Comparison of ENCODE assay signal across 15 mouse cellular contexts in genomic region chr12:99440953-99441352, GRCm38 (mm10).
DNase-seq lines count a peak whose midpoint lies in the region; ATAC-seq and TF ChIP-seq lines count a peak whose summit lies in the region.
"Had no signal": no experiment of that assay in that cellular context is flagged by ENCODE, and none has a peak within 500 bp of the region (broad histone marks: within the 10 kb centered on the region; RNA-seq: fewer than 3 reads in every experiment).

No protein-coding gene starts in this region.

- WGBS in embryonic facial prominence, embryonic 14.5 days, result 66% methylated on average over 4 of the region's 4 CpGs
- 72% methylated on average over 4 of the region's 4 CpGs for WGBS in embryonic facial prominence, embryonic 10.5 days
- WGBS in midbrain, postnatal 0 days, result 59% methylated on average over 4 of the region's 4 CpGs
- 64% methylated on average over 4 of the region's 4 CpGs for WGBS in midbrain, embryonic 16.5 days

- H3K36me3 ChIP-seq in embryonic facial prominence, embryonic 14.5 days (ENCODE audit: control insufficient read depth, insufficient read depth, low read length), result no peaks in the 10 kb centered on the region
- H3K36me3 ChIP-seq in embryonic facial prominence, embryonic 10.5 days (replicated peaks), result no peaks in the 10 kb centered on the region
- H3K36me3 ChIP-seq in midbrain, postnatal 0 days (ENCODE audit: insufficient read depth, low read length), result no peaks in the 10 kb centered on the region
- no peaks in the 10 kb centered on the region for H3K36me3 ChIP-seq in midbrain, embryonic 16.5 days (ENCODE audit: control insufficient read depth, insufficient read depth, low read length)
- H3K36me3 ChIP-seq: forebrain, embryonic 15.5 days; heart, embryonic 13.5 days had no signal

- peak; percentile 38 for DNase-seq in cerebellum, adult 9-10 months
- DNase-seq in embryonic facial prominence, embryonic 14.5 days (ENCODE audit: low spot score), result no peak
- DNase-seq in embryonic facial prominence, embryonic 10.5 days (ENCODE audit: low spot score), result no peak
- DNase-seq in midbrain, postnatal 0 days (ENCODE audit: low spot score), result peak; percentile 38
- DNase-seq in adrenal gland, adult 2 months, result no peak
- no peak for DNase-seq in right cerebral cortex, postnatal 25 days
- DNase-seq: adrenal gland, postnatal 14 days; gastrocnemius, postnatal 36 days; heart, adult 11 months; heart, postnatal 36 days had no signal

- H3K9ac ChIP-seq in embryonic facial prominence, embryonic 14.5 days (ENCODE audit: low read depth, low read length), result no peak overlapping the region
- no peak overlapping the region for H3K9ac ChIP-seq in midbrain, postnatal 0 days (replicated peaks; ENCODE audit: low read length, poor library complexity, severe bottlenecking)
- H3K9ac ChIP-seq in midbrain, embryonic 16.5 days (ENCODE audit: low read depth, low read length), result no peak overlapping the region
- H3K9ac ChIP-seq: forebrain, embryonic 15.5 days; heart, embryonic 13.5 days had no signal

- no peak overlapping the region for H3K4me3 ChIP-seq in embryonic facial prominence, embryonic 14.5 days (ENCODE audit: low read depth, low read length)
- H3K4me3 ChIP-seq in embryonic facial prominence, embryonic 10.5 days, result no peak overlapping the region
- H3K4me3 ChIP-seq in midbrain, postnatal 0 days (ENCODE audit: low read depth, low read length), result no peak overlapping the region
- no peak overlapping the region for H3K4me3 ChIP-seq in midbrain, embryonic 16.5 days (ENCODE audit: low read depth, low read length)
- H3K4me3 ChIP-seq: forebrain, embryonic 15.5 days; heart, embryonic 13.5 days had no signal

- H3K9me3 ChIP-seq in embryonic facial prominence, embryonic 14.5 days (ENCODE audit: control insufficient read depth, low read length), result no peaks in the 10 kb centered on the region
- H3K9me3 ChIP-seq in embryonic facial prominence, embryonic 10.5 days, result no peaks in the 10 kb centered on the region
- no peaks in the 10 kb centered on the region for H3K9me3 ChIP-seq in midbrain, postnatal 0 days (ENCODE audit: low read length)
- no peaks in the 10 kb centered on the region for H3K9me3 ChIP-seq in midbrain, embryonic 16.5 days (replicated peaks; ENCODE audit: control insufficient read depth, low read length, poor library complexity, severe bottlenecking)
- H3K9me3 ChIP-seq: forebrain, embryonic 15.5 days; heart, embryonic 13.5 days had no signal

- H3K4me2 ChIP-seq in embryonic facial prominence, embryonic 14.5 days (ENCODE audit: low read depth, low read length), result no peak overlapping the region
- no peak overlapping the region for H3K4me2 ChIP-seq in midbrain, postnatal 0 days (ENCODE audit: low read depth, low read length, poor library complexity, severe bottlenecking)
- H3K4me2 ChIP-seq in midbrain, embryonic 16.5 days (ENCODE audit: low read length), result no peak overlapping the region
- H3K4me2 ChIP-seq: forebrain, embryonic 15.5 days; heart, embryonic 13.5 days had no signal

- H3K27me3 ChIP-seq in embryonic facial prominence, embryonic 14.5 days (replicated peaks; ENCODE audit: control insufficient read depth, insufficient read depth, low read length), result no peaks in the 10 kb centered on the region
- H3K27me3 ChIP-seq in embryonic facial prominence, embryonic 10.5 days (replicated peaks; ENCODE audit: low read depth, poor library complexity, severe bottlenecking), result no peaks in the 10 kb centered on the region
- H3K27me3 ChIP-seq in midbrain, postnatal 0 days (ENCODE audit: insufficient read depth, low read length), result no peaks in the 10 kb centered on the region
- no peaks in the 10 kb centered on the region for H3K27me3 ChIP-seq in midbrain, embryonic 16.5 days (ENCODE audit: control insufficient read depth, insufficient read depth, low read depth, low read length)
- H3K27me3 ChIP-seq: forebrain, embryonic 15.5 days; heart, embryonic 13.5 days had no signal

- TF ChIP-seq CTCF in midbrain, postnatal 0 days (IDR thresholded peaks at IDR 0.05), result no peak

- ATAC-seq in cerebellum, adult (ENCODE audit: insufficient number of reproducible peaks, low FRiP score, low TSS enrichment), result no peak
- peak; percentile 12; the same call in 1 of the 2 replicates for ATAC-seq in embryonic facial prominence, embryonic 14.5 days (ENCODE audit: low read depth)
- no peak for ATAC-seq in midbrain, postnatal 0 days (ENCODE audit: low FRiP score)
- no peak for ATAC-seq in midbrain, embryonic 16.5 days
- ATAC-seq: forebrain, embryonic 15.5 days; hindbrain, embryonic 16.5 days had no signal

- H3K4me1 ChIP-seq in embryonic facial prominence, embryonic 14.5 days (ENCODE audit: control insufficient read depth, insufficient read depth, low read length), result no peaks in the 10 kb centered on the region
- H3K4me1 ChIP-seq in embryonic facial prominence, embryonic 10.5 days, result peaks cover 10% of the 10 kb centered on the region; the same call in 1 of the 2 replicates
- H3K4me1 ChIP-seq in midbrain, postnatal 0 days (ENCODE audit: insufficient read depth, low read length), result no peaks in the 10 kb centered on the region
- no peaks in the 10 kb centered on the region for H3K4me1 ChIP-seq in midbrain, embryonic 16.5 days (ENCODE audit: control insufficient read depth, insufficient read depth, low read length)
- H3K4me1 ChIP-seq: forebrain, embryonic 15.5 days had no signal

- no peak overlapping the region for H3K27ac ChIP-seq in embryonic facial prominence, embryonic 14.5 days (replicated peaks; ENCODE audit: low read depth, low read length)
- H3K27ac ChIP-seq in embryonic facial prominence, embryonic 10.5 days (replicated peaks), result no peak overlapping the region
- H3K27ac ChIP-seq in midbrain, postnatal 0 days (ENCODE audit: low read depth, low read length), result no peak overlapping the region
- no peak overlapping the region for H3K27ac ChIP-seq in midbrain, embryonic 16.5 days (ENCODE audit: low read length)
- H3K27ac ChIP-seq: forebrain, embryonic 15.5 days; heart, embryonic 13.5 days had no signal

Comparison
In these comparisons a context has a peak if more than half of its experiments do, and no peak if none do; other contexts are left out.
1. DNase-seq: peak in cerebellum, adult 9-10 months (single experiment) and midbrain, postnatal 0 days (single experiment); none in embryonic facial prominence, embryonic 14.5 days (single experiment), embryonic facial prominence, embryonic 10.5 days (single experiment), adrenal gland, adult 2 months (single experiment) and right cerebral cortex, postnatal 25 days (single experiment).